Mouse (Mus musculus) cortical plate, adult 2 months (tissue): Measurements from ENCODE around the gene D430019H16Rik.

Experiments used
- CTCF ChIP-seq: fragments of 200-500 bp; IDR thresholded peaks from 2 replicates; pipeline ENCODE4 v1.5.1; 2011; ENCODE audit warnings: mild to moderate bottlenecking, control low read depth, low read length; ENCODE audit not compliant: insufficient read depth; ENCODE audit errors: extremely low read depth
- POLR2A ChIP-seq: fragments of 200-500 bp; IDR thresholded peaks from 2 replicates; pipeline ENCODE4 v1.6.1; 2011; ENCODE audit warnings: mild to moderate bottlenecking, low read length, control low read depth; ENCODE audit not compliant: insufficient read depth; ENCODE audit errors: extremely low read depth

- no peak for TF ChIP-seq CTCF
- no peak for TF ChIP-seq POLR2A
These were observed 44.8 kb downstream of the D430019H16Rik start for GRCm38 (mm10) chr12:105498423-105498822.
